Mouse (Mus musculus) urinary bladder, postnatal 4 days (tissue): Measurements from ENCODE around the gene Faap100.
"Not testable (repeated sequence)": the region's sequence is repeated elsewhere in the genome, so short reads cannot be mapped to it uniquely, and the experiment has no call there.

Experiments
- DNase-seq, 2 experiments: peaks; one replicate each; pipeline ENCODE4 v3.0.0; 2021 to 2022; ENCODE audit warnings: low spot score in 2 of 2

The Faap100 gene

DNA sequence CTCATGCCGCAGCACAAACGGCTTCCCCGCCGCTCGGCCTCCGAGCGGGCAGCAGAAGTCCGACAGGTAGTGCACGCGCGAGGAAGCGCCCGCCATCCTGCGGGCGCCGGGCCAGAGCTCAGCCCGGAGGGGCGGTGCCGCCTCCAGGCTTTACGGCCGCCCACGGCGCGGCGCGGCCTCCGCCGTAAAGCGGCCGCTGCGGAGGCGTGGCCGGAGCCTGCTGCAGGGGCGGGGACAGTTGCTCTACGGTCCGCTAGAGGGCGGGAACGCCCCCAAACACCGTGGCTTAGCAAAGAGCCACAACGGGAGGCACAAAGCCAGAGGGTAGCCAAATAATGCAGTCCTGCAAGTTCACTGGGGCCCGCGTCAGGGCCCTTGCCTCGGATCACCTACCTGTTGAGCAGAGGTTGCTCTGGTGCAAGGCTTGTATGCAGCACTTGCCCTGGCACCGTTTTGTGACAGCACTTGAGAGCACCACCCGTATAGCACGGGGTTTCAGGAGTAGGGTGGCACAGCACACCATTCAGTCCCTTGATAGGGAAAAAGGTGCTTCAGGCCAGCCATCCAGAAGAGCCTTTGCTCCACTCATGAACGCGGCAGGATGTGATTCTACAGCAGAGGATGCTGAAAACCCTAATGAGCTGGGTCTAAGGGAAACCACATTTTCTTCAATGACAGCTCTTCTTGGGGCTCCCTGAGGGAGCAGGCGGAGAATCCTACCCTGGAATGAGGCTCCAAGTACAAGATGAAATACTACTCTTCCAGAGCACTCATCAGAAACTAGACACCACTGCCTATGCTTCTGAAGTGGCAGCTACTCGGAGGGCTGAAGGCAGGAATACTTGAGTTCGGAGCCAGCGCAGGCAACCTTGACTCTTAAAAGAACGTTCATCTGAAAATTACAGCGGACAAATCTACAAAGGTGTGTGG lies at the start of gene Faap100:
Gene Faap100, minus strand, starts transcription at position 154 of the 930 bp plus-strand sequence.
- DNase-seq, result peak; percentile 89 to 90

DNA sequence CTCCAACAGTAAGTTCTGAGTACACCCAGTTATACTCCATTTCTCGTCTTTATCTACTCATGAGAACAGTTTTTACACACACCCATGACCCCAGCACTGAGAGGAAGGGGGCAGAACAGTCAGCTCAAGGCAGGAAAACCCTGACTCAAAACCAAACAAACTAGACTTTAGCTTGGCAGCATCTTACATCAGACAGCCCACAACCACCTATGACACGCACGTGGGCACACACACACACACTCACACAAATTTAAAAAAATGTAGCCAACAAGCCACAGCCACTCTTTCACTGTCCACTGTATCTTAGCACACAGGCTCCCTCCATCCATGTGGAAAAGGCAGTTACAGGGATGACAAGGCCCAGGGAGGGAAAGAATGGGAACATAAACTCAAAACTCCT lies 48.2 kb upstream of the Faap100 start:
- DNase-seq, result no peak

DNA sequence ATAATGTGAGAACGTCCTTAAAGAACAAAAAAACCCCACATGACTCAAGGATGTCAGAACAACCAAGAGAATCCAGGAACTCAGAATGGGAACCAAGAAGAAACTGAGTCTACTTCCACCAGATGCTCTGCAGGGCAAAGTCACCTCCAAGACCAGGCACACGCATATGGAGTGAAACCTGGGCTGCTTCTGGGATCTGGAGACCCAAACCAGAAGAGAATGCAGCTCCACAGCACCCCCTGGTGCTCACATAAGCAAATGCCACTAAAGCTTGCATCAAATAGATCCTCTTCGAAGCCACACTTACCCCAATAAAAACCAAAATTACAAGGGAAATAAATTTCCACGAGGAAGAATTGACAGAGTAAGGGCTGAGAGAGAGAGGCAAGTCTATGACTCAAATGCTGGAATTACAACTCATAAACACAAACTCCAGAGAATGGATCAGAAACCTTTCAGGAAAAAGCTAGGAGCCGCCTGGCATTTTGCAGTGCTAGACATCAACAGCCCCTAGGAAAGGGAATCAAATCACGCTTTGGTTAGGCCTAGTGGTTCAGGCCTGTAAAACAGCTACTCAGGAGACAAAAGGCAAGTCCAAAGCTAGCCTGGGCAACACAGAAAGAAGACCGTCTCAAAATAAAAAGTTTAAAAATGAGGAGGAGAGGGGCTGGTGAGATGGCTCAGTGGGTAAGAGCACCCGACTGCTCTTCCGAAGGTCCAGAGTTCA lies 45.2 kb upstream of the Faap100 start:
- DNase-seq, result peak in 1 of 2 experiments; percentile 49

DNA sequence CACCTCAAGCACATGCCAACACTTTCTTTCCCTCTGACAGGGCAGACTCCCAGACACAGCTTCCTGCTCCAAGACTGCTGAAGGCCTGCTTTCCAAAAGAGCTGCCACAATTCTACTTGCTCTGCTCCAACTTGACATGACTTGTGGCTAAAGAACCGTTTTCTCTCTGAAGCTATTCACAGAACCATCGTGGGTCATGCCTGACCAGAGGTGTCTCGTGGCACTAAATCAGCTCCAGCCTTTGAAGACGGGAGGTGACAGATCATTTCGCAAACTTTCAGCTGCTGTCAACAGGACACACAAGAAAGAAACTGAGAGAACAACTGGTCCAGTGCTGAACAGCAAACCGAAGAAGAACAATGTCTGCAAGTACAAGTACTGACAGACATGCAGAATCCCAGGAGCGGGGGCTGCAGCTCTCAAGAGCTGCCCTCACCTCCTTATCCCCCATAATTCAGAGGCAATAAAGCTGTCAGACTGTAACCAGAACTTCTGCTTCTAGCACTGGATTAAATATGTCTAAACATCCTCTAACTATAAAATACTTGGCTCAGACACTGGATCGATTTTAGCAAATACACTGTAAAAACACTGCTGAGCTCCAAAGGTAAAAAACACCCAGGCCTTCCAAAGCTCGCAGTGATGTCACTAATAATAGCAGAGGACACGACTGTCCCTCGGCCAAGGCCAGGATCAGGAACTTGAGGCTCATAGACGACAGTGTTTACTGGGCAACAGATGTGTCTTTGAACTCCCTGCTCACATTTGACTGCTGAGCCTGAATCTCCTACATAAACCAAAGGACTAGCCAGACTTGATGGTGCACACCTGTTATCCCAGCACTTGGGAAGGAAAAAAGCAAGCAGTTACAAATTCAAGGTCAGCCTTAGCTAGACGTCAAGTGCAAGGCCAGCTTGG lies 44.3 kb upstream of the Faap100 start:
- DNase-seq, result peak in 1 of 2 experiments; percentile 25

DNA sequence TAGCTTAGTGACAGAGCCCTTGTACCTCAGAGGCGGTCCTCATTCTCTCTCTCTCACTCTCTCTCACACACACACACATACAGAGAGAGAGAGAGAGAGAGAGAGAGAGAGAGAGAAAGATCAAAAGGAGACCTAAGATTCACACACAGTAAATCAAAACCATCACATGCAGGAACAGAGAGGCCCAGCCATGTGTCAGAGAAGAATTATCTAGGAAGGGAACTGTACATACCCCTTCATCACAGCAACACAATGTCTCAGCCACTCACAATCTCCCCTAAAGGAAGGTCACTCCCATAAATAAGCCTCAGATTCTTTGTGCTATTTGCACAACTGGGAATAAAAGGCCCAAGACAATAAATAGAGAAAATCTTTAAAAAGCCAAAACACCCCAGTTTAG lies 40.0 kb upstream of the Faap100 start:
- no peak for DNase-seq

DNA sequence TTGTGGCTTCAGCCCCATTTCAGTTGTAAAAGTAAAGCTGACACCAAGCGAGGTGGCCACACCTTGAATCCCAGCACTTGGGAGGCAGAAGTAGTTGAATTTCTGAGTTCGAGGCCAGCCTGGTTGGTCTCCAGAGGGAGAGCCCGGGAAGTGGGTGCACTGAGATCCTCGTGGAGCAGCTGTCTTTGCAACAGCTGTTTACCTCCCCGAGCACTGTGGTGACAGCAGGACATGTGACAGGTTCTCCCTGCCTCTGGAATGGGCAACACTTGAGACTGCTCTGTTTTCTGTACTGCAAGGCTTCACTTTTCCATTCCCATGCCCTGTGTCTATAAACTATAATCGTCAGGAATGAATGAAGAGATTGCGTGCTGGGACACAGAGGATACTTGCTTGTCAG lies 39.3 kb upstream of the Faap100 start:
- DNase-seq, result no peak

DNA sequence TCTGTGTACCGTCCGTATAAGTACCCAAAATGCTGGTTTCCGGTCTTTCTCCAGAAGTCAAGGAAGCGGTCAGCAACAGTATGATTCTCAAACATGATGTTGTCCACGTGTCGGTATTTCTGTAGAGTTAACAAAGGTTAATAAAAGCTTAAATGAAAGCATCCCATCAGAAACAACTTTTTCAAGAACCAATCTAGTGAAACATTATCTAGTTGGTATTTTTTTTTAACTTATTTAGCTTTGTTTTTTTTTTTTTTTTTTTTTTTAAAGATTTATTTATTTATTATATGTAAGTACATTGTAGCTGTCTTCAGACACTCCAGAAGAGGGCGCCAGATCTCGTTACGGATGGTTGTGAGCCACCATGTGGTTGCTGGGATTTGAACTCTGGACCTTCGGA lies 35.1 kb upstream of the Faap100 start:
- not testable (repeated sequence) for DNase-seq

DNA sequence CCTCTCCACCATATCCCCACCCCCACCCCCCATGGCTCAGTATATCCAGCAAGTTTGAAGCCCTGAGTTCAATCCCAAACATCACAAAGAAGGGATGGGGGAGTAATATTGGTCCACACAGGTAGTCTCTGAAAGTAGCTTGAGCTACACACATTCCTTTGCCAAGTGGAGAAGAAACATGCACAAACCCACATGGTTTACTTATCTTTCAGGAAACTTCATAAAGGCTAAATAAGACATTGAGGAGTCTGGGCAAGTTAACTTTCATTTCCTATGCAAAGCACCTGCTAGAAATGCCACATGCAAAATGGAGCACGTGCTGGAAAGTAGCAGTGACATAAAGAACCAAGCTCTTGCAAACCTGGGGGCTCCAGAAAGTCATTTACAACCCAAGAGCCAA lies 27.9 kb upstream of the Faap100 start:
- no peak for DNase-seq

DNA sequence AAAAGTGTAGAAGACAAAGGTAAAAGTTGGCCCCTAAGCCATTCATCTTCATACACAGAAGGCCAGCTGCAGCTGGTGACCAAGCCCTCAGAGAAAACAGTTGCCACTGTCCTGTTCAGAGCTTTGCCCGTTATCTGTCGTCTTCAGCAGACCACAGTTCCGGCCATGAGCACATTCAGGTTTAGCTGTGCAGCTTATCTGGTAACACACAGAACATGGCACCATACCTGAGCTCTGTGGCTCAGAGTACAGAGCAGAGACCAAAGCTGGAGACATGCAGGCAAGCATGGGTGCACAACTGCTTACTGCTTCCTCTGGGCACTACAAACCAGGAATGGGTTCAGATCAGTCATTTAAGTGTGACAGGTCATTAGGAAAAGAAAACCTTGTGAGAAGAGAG lies 27.3 kb upstream of the Faap100 start:
- DNase-seq, result no peak

DNA sequence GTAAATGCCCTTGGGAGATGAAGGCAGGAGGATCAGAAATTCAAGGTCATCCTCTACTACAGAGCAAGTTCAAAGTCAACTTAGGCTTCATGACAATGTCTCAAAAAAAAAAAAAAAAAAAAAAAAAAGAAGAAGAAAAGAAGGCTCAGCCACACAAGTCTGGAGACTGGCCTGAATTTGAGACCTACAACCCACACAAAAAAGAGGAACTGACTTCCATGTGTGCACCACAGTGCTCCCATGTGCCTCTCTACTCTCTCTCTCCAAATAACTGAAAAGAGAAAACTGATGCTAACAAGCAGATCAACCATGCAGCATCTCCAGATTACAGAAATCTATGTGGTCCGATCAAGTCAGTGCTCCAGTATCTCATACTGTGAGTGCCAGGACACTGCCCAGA lies 26.2 kb upstream of the Faap100 start:
- DNase-seq, result no peak

DNA sequence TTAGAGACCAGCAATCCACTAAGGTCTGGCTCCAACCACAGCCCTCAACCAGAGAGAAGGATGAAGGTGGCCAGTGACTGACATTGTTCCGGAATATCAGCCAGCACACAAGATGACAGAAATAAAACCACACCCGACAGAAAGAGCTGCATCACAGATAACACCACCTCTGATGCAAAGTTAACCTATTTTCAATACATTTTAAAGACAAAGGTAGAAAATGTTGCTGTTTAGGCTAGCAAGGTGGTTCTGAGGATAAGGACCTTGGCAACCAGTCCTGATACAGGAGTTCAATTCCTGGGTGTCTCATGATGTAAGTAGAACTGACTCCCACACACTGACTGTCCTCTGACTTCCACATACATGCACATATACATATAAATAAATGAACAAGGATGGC lies 20.8 kb upstream of the Faap100 start:
- no peak for DNase-seq

DNA sequence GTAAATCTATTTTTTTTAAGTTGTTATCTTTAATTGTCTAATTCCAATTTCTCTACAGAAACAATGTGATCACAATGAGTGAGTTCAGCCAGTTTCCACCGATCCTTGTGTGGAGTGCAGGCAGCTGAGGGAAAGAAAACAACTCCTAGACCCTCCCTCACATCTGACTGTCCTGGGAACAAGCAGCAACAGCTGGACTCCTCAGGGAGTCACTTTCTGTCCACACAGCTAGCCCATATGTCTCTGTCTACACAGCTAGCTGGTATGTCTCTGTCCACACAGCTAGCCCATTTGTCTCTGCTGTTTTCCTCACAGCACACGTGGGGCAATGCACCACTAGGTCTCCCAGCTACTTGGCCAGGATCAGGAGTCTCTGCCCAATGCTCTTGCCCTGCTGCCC lies 19.0 kb upstream of the Faap100 start:
- no peak for DNase-seq

DNA sequence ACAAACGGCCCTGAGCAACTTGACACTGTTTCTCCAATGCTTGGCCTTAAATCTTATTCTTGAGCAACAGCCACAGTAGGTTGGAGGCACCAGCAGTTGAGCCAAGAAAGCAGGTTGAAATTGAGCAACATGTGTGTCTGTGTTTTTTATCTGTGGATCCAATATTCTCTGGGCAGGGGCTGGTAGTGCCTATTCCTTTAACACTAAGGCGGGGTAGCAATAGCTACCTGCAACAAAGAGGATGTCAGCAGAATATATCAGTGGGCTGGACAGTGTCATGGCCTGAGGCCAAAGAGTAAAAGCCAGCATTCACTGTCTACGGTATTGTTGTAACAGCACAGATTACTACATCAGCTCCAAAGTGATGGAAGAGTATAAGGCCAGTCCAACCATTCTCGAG lies 17.1 kb upstream of the Faap100 start:
- DNase-seq, result no peak

DNA sequence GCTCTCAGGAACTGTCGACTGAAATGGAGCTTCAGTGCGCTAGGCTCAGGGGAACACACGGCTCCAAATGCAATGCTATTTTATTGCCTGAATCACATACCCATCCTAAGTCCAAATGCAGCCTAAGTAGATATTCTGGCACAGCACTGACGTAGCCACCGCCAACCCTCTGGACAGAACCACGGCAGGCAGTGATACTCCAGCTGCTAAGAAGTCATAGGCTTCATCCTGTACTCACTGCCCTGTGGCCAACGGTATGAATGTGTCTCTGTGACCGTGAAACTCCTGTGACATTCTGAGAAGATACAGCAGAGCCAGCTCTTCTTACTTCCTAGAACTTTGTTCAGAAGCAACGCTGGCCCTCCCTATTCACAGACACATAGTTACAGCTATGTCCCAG lies 10.0 kb upstream of the Faap100 start:
- no peak for DNase-seq

DNA sequence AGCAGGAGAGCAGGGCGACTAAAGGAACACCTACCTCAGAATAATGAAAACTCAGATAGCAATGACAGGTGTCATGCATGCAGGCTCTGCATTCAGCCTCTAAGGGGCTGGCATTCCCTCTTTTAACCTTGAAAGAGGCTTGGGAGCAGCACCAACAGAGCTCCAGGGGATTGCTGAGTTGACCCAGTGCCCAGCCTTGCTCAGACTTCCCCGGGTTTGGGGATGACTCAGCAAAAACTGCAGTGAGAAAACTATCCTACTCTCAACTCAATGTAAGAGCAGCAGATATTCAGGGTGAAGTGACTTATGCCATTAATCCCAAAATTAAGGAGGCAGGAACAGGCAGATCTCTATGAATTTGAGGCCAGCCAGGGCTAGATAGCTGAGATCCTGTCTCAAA lies 8.6 kb upstream of the Faap100 start:
- no peak for DNase-seq

DNA sequence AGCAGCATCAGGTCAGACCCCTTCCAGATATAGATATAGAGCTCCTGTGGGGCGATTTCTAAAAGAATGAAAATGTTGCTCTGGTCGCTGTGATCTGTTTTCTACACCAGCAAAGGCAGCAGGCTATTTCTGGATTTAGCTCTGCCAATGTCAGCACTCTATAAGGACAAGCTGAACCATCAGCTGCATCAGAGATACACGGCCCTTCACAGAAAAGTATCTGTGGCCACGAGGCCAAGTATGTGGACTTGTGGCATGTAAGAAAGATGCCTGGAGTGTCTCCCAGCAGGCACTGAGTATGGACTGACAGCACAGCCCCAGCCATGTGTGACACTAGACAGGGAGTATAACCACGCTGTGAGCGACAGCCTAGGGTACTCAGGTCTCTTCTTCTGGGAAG lies 8.1 kb upstream of the Faap100 start:
- no peak for DNase-seq

DNA sequence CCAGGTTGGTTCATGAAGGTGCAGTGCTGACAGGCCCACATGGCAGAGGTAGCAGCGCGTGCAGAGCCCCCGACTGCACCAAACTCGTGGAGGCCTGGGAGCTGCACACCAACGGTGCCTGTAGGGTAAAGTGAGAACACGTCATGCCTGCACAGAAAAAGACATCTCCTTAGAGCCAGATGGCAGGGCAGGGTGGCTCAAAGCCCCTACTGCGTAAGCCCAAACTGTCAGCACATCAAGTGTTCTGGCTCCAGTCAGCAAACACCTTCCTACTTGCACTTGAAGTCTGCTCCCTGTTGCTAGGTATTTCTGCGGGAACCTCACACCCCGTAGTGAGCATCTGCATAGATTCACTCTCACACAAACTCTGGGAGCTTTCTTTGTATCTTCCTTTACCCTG lies 3.9 kb upstream of the Faap100 start:
- no peak for DNase-seq

DNA sequence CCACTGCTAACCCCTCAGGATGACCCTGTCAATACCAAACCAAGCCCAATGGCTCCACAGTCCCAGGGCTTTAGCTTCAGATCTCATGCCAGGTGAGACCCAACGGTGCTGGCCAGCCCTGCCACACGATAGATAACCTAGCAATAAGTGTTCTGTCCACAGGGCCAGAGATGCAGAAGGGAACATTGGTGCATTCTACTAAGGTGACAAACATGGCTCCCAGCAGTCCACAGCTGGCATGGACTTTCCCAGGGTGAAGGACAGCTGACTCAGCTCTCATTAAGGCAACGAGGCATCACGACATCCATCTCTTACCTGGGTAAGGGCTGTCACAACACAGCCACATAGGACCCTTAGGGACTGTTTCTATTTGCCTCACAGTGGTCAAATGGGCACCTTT lies 2.6 kb upstream of the Faap100 start:
- DNase-seq, result no peak

DNA sequence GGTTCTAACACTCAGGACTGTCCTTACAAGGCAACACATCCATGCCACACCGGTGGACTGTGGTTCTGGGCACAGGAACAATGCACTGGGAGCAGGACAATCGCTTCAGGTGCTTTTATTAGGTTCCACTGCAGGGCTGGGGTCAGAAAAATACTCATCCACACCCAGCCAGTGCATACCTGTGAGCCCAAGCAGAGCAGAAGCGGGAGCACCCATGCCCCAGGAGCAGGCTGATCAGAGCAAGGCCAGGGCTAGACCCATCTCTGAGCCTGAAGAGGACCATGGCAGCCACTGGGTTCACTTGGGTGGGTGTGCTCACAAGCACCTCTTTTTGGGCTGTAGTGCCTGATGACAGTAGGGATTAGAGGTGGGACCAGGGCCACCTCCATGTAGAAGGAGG lies 1.7 kb upstream of the Faap100 start:
- no peak for DNase-seq

DNA sequence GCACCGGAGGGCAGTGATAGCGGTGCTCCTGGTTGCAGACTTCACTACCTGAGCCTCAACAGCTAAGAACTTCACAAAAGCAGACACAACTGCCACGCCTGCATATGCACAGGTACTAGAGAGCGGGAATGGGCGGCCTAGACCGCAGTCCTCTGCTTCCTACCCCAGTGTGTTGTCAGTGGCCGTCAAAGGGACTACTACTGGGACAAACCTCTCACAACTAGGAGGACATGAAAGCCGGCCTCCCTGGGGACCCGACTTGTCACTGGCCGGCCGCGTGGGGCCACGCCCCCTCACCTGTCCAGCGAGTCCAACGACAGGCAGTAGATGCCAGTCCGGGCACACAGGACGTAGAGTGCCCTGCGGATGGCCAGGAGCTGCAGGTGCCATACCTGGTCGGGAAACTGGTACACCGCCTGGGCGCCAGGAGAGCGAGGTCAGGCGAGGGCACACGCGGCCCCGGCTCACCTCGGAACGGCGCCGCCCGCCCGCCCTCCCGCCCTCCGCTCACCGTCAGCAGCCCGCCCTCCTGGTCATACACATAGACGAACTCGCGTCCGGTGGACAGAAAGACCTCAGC lies 443 bp downstream of the Faap100 start:
- DNase-seq, result peak in 1 of 2 experiments; percentile 63

DNA sequence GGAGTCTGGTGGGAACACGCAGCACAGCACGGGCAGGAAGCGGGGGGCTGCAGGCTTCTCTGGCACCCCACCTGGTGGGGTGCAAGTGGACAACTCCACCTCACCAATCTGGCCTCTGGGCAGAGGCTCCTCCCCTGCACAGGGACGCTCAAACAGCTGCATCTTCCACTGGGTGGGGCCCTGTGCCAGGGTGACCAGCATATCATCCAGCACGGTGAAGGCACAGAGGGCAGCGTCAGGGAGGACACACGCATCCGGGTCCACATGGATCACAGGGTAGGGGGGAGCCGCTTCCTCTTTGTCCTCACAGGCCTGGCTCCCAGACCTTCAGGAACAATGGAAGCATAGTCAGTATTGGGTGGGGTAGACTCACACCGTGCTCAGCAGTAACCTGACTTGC lies 1.2 kb downstream of the Faap100 start:
- DNase-seq, result no peak
